Mouse (Mus musculus) right cerebral cortex, postnatal 36 days (tissue): ENCODE measurements at regions not wholly inside any gene's neighbourhood (a gene's known extent, or its start where the extent isn't known, plus 50 kb on each side); places are given as distances from the start of the nearest gene placed in this dataset.
A peak's percentile ranks its signal among the peaks of the same experiment; 100 is the strongest.

Experiments used
- DNase-seq, 2 experiments: peaks; one replicate each; pipeline ENCODE4 v3.0.0; 2022; ENCODE audit warnings: low spot score in 2 of 2, mixed read lengths in 1 of 2

- DNase-seq: no peak
These were observed 79.7 kb upstream of the Tle3 start for GRCm38 (mm10) chr9:61292501-61292900.

- DNase-seq: no peak
These were observed 78.8 kb upstream of the Tle3 start for GRCm38 (mm10) chr9:61293223-61293985.

- no peak for DNase-seq
These were observed 77.2 kb upstream of the Tle3 start for GRCm38 (mm10) chr9:61295001-61295400.

GRCm38 (mm10) chr9:61296311-61296947 is 75.7 kb upstream of the Tle3 start:
- no peak for DNase-seq

- DNase-seq: no peak
These were observed 74.8 kb upstream of the Tle3 start for GRCm38 (mm10) chr9:61297385-61297784.

- no peak for DNase-seq
These were observed 72.1 kb upstream of the Tle3 start for GRCm38 (mm10) chr9:61299873-61300560.

- no peak for DNase-seq
These were observed 71.1 kb upstream of the Tle3 start for GRCm38 (mm10) chr9:61301070-61301469.

GRCm38 (mm10) chr9:61302724-61303123 is 69.4 kb upstream of the Tle3 start:
- no peak for DNase-seq

- DNase-seq: no peak
These were observed 65.9 kb upstream of the Tle3 start for GRCm38 (mm10) chr9:61306306-61306705.

GRCm38 (mm10) chr9:61309096-61309495 is 63.1 kb upstream of the Tle3 start:
- no peak for DNase-seq

- DNase-seq: peak; percentile 6 to 7
These were observed 62.2 kb upstream of the Tle3 start for GRCm38 (mm10) chr9:61309768-61310493.

GRCm38 (mm10) chr9:61310574-61310973 is 61.6 kb upstream of the Tle3 start:
- no peak for DNase-seq

GRCm38 (mm10) chr9:61311604-61312003 is 60.6 kb upstream of the Tle3 start:
- no peak for DNase-seq

- DNase-seq: no peak
These were observed 57.5 kb upstream of the Tle3 start for GRCm38 (mm10) chr9:61314630-61315179.

- DNase-seq: no peak
These were observed 56.5 kb upstream of the Tle3 start for GRCm38 (mm10) chr9:61315371-61316298.

- DNase-seq: no peak
These were observed 55.7 kb upstream of the Tle3 start for GRCm38 (mm10) chr9:61316442-61316841.

- no peak for DNase-seq
These were observed 52.4 kb upstream of the Tle3 start for GRCm38 (mm10) chr9:61319721-61320120.

GRCm38 (mm10) chr9:61321314-61321713 is 50.9 kb upstream of the Tle3 start:
- DNase-seq: no peak

GRCm38 (mm10) chr9:61321825-61322224 is 50.3 kb upstream of the Tle3 start:
- peak in 1 of 2 experiments; percentile 3 for DNase-seq

GRCm38 (mm10) chr9:61322333-61322732 is 49.8 kb upstream of the Tle3 start:
- DNase-seq: no peak
